Mouse (Mus musculus) neural tube, embryonic 14.5 days (tissue): ENCODE results near the gene Itga9. TPM values are rescaled to one million over a fixed set of nuclear protein-coding genes. Genes with fewer than 3 reads are reported as not detected.

Source experiments
- ATAC-seq: fragments of 200-750 bp; cut with Nextera tagmentation; 2 replicates; pipeline ENCODE4 v1.8.0; 2017; ENCODE audit warnings: low read depth, mild to moderate bottlenecking, moderate TSS enrichment, moderate library complexity
- H3K27ac ChIP-seq: fragments of 300-500 bp; sonication (generic); 2 replicates; pipeline ENCODE4 v1.5.1; 2014; ENCODE audit warnings: low read depth, mild to moderate bottlenecking, control low read depth, low read length, moderate library complexity, mixed read lengths
- H3K27me3 ChIP-seq: fragments of 300-500 bp; sonication (generic); 2 replicates; pipeline ENCODE4 v1.6.1; 2014; ENCODE audit warnings: low read length; ENCODE audit not compliant: control insufficient read depth, insufficient read depth
- H3K36me3 ChIP-seq: fragments of 300-500 bp; sonication (generic); 2 replicates; pipeline ENCODE4 v1.6.1; 2014; ENCODE audit warnings: low read length, mixed read lengths; ENCODE audit not compliant: control insufficient read depth, insufficient read depth
- H3K4me1 ChIP-seq: fragments of 300-500 bp; sonication (generic); 2 replicates; pipeline ENCODE4 v1.6.1; 2014; ENCODE audit warnings: low read length; ENCODE audit not compliant: control insufficient read depth, insufficient read depth
- H3K4me2 ChIP-seq: fragments of 300-500 bp; sonication (generic); 2 replicates; pipeline ENCODE4 v1.6.1; 2014; ENCODE audit warnings: mild to moderate bottlenecking, low read depth, low read length, control low read depth
- H3K4me3 ChIP-seq: fragments of 300-500 bp; sonication (generic); 2 replicates; pipeline ENCODE4 v1.5.1; 2014; ENCODE audit warnings: low read depth, low read length, control low read depth, mixed read lengths
- H3K9ac ChIP-seq: fragments of 300-500 bp; sonication (generic); replicated peaks from 2 replicates; pipeline ENCODE4 v1.6.1; 2014; ENCODE audit warnings: low read depth, mild to moderate bottlenecking, control low read depth, low read length, mixed read lengths
- H3K9me3 ChIP-seq: fragments of 300-500 bp; sonication (generic); 2 replicates; pipeline ENCODE4 v1.6.1; 2016; ENCODE audit warnings: low read length; ENCODE audit not compliant: control insufficient read depth
- WGBS: fragments of 180-500 bp; shearing (Covaris S2); extraction: QIAGEN DNeasy Blood & Tissue Kit; methylation state at CpG from one replicate; pipeline ENCODE4 v1.1.7; 2014; 5-methylcytosine and 5-hydroxymethylcytosine counted together
- polyA plus RNA-seq: library from polyadenylated mRNA; unstranded; fragments of >200 nt; fragmentation: Nextera tagmentation; extraction: Ambion mirVana; gene quantifications from 2 replicates; pipeline ENCODE4 v1.2.1, GENCODE M21; 2014

Itga9 gene
- polyA plus RNA-seq, 1 experiment from 2014 or later: 1.7 TPM

- Histone ChIP-seq H3K4me1 (no peaks in the 10 kb centered on the region), H3K4me2 (no peak overlapping the region), H3K9me3 (no peaks in the 10 kb centered on the region), H3K36me3 (no peaks in the 10 kb centered on the region), H3K27ac (no peak overlapping the region), H3K4me3 (no peak overlapping the region), H3K27me3 (no peaks in the 10 kb centered on the region), H3K9ac (no peak overlapping the region)
- 87% methylated on average over 8 of the region's 8 CpGs for WGBS
- no peak for ATAC-seq
Observed at GRCm38 (mm10) chr9:118867851-118868250, 261.4 kb downstream of the Itga9 start.

- H3K4me1 ChIP-seq: no peaks in the 10 kb centered on the region
- H3K27me3 ChIP-seq: no peaks in the 10 kb centered on the region
- no peaks in the 10 kb centered on the region for H3K36me3 ChIP-seq
- WGBS: 58% methylated on average over 4 of the region's 4 CpGs
- H3K4me2 ChIP-seq: no peak overlapping the region
- H3K27ac ChIP-seq: no peak overlapping the region
- no peaks in the 10 kb centered on the region for H3K9me3 ChIP-seq
- H3K4me3 ChIP-seq: no peak overlapping the region
- H3K9ac ChIP-seq: no peak overlapping the region
- no peak for ATAC-seq
Observed at GRCm38 (mm10) chr9:118871089-118871488, 264.6 kb downstream of the Itga9 start.

- Histone ChIP-seq H3K4me1 (no peaks in the 10 kb centered on the region), H3K9me3 (no peaks in the 10 kb centered on the region), H3K9ac (no peak overlapping the region), H3K36me3 (no peaks in the 10 kb centered on the region), H3K4me2 (no peak overlapping the region), H3K27me3 (no peaks in the 10 kb centered on the region), H3K4me3 (no peak overlapping the region), H3K27ac (no peak overlapping the region)
- 86% methylated on average over 12 of the region's 12 CpGs for WGBS
- ATAC-seq: no peak
Observed at GRCm38 (mm10) chr9:118873031-118873430, 266.5 kb downstream of the Itga9 start.

- no peak overlapping the region for H3K4me3 ChIP-seq
- H3K27ac ChIP-seq: no peak overlapping the region
- no peak overlapping the region for H3K9ac ChIP-seq
- no peaks in the 10 kb centered on the region for H3K27me3 ChIP-seq
- WGBS: 79% methylated on average over 3 of the region's 3 CpGs
- no peaks in the 10 kb centered on the region for H3K36me3 ChIP-seq
- H3K4me1 ChIP-seq: no peaks in the 10 kb centered on the region
- H3K9me3 ChIP-seq: no peaks in the 10 kb centered on the region
- H3K4me2 ChIP-seq: no peak overlapping the region
- ATAC-seq: no peak
Observed at GRCm38 (mm10) chr9:118873596-118873995, 267.1 kb downstream of the Itga9 start.

GRCm38 (mm10) chr9:118875705-118876104 is 269.2 kb downstream of the Itga9 start:
- H3K4me1 ChIP-seq: no peaks in the 10 kb centered on the region
- WGBS: 78% methylated on average over 4 of the region's 4 CpGs
- no peaks in the 10 kb centered on the region for H3K36me3 ChIP-seq
- no peaks in the 10 kb centered on the region for H3K9me3 ChIP-seq
- H3K4me2 ChIP-seq: no peak overlapping the region
- H3K27me3 ChIP-seq: no peaks in the 10 kb centered on the region
- H3K27ac ChIP-seq: no peak overlapping the region
- H3K4me3 ChIP-seq: no peak overlapping the region
- no peak for ATAC-seq
- H3K9ac ChIP-seq: no peak overlapping the region

GRCm38 (mm10) chr9:118876902-118877301 is 270.4 kb downstream of the Itga9 start:
- ATAC-seq: no peak
- no peak overlapping the region for H3K27ac ChIP-seq
- H3K36me3 ChIP-seq: no peaks in the 10 kb centered on the region
- 77% methylated on average over 10 of the region's 10 CpGs for WGBS
- no peak overlapping the region for H3K4me3 ChIP-seq
- H3K27me3 ChIP-seq: no peaks in the 10 kb centered on the region
- H3K9ac ChIP-seq: no peak overlapping the region
- no peaks in the 10 kb centered on the region for H3K9me3 ChIP-seq
- no peak overlapping the region for H3K4me2 ChIP-seq
- no peaks in the 10 kb centered on the region for H3K4me1 ChIP-seq

GRCm38 (mm10) chr9:118877365-118878008 is 271.0 kb downstream of the Itga9 start:
- Histone ChIP-seq H3K27me3 (no peaks in the 10 kb centered on the region), H3K36me3 (no peaks in the 10 kb centered on the region), H3K4me2 (no peak overlapping the region), H3K9ac (no peak overlapping the region), H3K4me1 (no peaks in the 10 kb centered on the region), H3K9me3 (no peaks in the 10 kb centered on the region), H3K27ac (no peak overlapping the region), H3K4me3 (no peak overlapping the region)
- 83% methylated on average over 7 of the region's 7 CpGs for WGBS
- ATAC-seq: no peak

- Histone ChIP-seq H3K27me3 (no peaks in the 10 kb centered on the region), H3K4me3 (no peak overlapping the region), H3K36me3 (no peaks in the 10 kb centered on the region), H3K4me1 (no peaks in the 10 kb centered on the region), H3K27ac (no peak overlapping the region), H3K9me3 (no peaks in the 10 kb centered on the region), H3K9ac (no peak overlapping the region), H3K4me2 (no peak overlapping the region)
- ATAC-seq: no peak
- 90% methylated on average over 11 of the region's 11 CpGs for WGBS
Observed at GRCm38 (mm10) chr9:118878596-118878995, 272.1 kb downstream of the Itga9 start.

GRCm38 (mm10) chr9:118881281-118881945 is 274.9 kb downstream of the Itga9 start:
- Histone ChIP-seq H3K36me3 (no peaks in the 10 kb centered on the region), H3K4me1 (no peaks in the 10 kb centered on the region), H3K4me2 (no peak overlapping the region), H3K9ac (no peak overlapping the region), H3K9me3 (no peaks in the 10 kb centered on the region), H3K27me3 (no peaks in the 10 kb centered on the region), H3K4me3 (no peak overlapping the region), H3K27ac (no peak overlapping the region)
- no peak for ATAC-seq
- 77% methylated on average over 7 of the region's 7 CpGs for WGBS
